Mouse (Mus musculus) heart, embryonic 10.5 days (tissue): ENCODE measurements around the gene Tns3. TPM values are rescaled to one million over a fixed set of nuclear protein-coding genes. Genes with fewer than 3 reads are reported as not detected.
A peak's percentile ranks its signal among the peaks of the same experiment; 100 is the strongest.
"Not testable (repeated sequence)": the region's sequence is repeated elsewhere in the genome, so short reads cannot be mapped to it uniquely, and the experiment has no call there.

Experiments
- DNase-seq: peaks from one replicate; pipeline ENCODE4 v3.0.0-alpha.2; 2017; ENCODE audit warnings: low spot score
- H3K27ac ChIP-seq: fragments of 300-500 bp; sonication (generic); 2 replicates; pipeline ENCODE4 v1.5.1; 2016; ENCODE audit warnings: mild to moderate bottlenecking
- H3K27me3 ChIP-seq: fragments of 300-500 bp; sonication (generic); 2 replicates; pipeline ENCODE4 v1.6.1; 2016; ENCODE audit warnings: mild to moderate bottlenecking; ENCODE audit not compliant: poor library complexity, insufficient read depth, severe bottlenecking
- H3K36me3 ChIP-seq: fragments of 300-500 bp; sonication (generic); 2 replicates; pipeline ENCODE4 v1.6.1; 2016; ENCODE audit warnings: mild to moderate bottlenecking, moderate library complexity
- H3K4me1 ChIP-seq: fragments of 300-500 bp; sonication (generic); 2 replicates; pipeline ENCODE4 v1.6.1; 2016; ENCODE audit warnings: mild to moderate bottlenecking
- H3K4me3 ChIP-seq: fragments of 300-500 bp; sonication (generic); 2 replicates; pipeline ENCODE4 v1.5.1; 2016; ENCODE audit warnings: mild to moderate bottlenecking, moderate library complexity
- H3K9me3 ChIP-seq: fragments of 300-500 bp; sonication (generic); 2 replicates; pipeline ENCODE4 v1.6.1; 2016; ENCODE audit warnings: mild to moderate bottlenecking, moderate library complexity
- WGBS: fragments of 180-500 bp; shearing (Covaris S2); methylation state at CpG from one replicate; pipeline ENCODE4 v1.1.7; 2016; 5-methylcytosine and 5-hydroxymethylcytosine counted together
- polyA plus RNA-seq: library from polyadenylated mRNA; unstranded; fragments of >200 nt; fragmentation: Nextera tagmentation; extraction: Ambion mirVana; gene quantifications from 2 replicates; pipeline ENCODE4 v1.2.1, GENCODE M21; 2016

The Tns3 gene
- polyA plus RNA-seq, 1 experiment from 2014 or later, result 17.0 TPM

DNA sequence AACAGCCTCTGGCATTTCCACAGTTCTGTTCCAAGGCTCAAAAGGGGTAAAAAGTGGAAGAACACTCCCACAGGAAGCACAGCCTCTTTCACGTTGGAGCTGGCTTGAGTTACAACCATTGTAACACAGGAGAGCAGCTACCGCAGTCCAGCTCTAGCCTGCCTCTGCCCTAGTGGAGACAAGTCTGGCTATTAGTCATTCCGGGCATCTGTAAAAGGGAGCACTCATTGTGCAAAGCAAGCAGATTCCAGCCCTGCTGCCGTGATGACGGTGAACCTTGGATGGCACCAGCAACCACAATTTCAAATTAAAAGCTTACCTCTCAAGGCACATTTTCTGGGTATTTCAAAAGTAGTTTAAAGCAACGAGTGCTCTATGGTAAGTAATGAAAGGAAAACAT is 120.0 kb downstream of the Tns3 start:
- Histone ChIP-seq H3K27ac (no peak overlapping the region), H3K27me3 (no peaks in the 10 kb centered on the region), H3K36me3 (peaks cover 12% of the 10 kb centered on the region), H3K9me3 (no peaks in the 10 kb centered on the region), H3K4me1 (peaks cover 17% of the 10 kb centered on the region), H3K4me3 (no peak overlapping the region)
- DNase-seq, result no peak
- 64% methylated on average over 6 of the region's 6 CpGs for WGBS

DNA sequence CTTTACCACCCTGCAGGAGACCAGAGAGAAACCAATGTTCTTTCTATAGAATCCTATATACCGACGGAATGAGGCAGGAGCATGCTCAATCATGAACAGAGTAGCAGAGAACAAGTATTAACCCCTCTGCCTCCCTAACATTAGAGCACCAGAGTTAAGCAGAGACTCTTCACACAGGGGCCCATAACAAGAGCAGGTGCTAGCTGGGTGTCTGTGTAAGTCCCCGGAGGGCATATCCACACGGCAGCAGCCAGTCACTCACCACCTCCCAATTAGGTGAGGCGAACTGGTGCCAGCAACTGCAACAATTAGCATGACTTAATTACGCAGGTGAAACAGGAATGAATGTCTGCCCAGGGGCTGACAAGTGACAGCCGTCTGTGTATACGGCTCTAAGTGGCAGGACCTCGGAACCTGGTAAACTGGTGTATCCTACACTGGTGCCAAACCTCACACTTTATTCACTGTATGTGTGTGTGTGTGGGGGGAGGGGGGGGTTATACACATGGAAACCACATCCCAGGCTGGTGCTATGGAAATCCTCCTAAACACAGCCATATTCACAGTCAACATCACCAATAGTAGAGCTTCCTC is 123.0 kb downstream of the Tns3 start:
- Histone ChIP-seq H3K4me1 (peaks cover 3% of the 10 kb centered on the region; the same call in 1 of the 2 replicates), H3K4me3 (no peak overlapping the region), H3K27ac (no peak overlapping the region), H3K9me3 (no peaks in the 10 kb centered on the region), H3K36me3 (peaks cover 3% of the 10 kb centered on the region; the same call in 1 of the 2 replicates), H3K27me3 (no peaks in the 10 kb centered on the region)
- WGBS, result 77% methylated on average over 9 of the region's 9 CpGs
- no peak for DNase-seq

DNA sequence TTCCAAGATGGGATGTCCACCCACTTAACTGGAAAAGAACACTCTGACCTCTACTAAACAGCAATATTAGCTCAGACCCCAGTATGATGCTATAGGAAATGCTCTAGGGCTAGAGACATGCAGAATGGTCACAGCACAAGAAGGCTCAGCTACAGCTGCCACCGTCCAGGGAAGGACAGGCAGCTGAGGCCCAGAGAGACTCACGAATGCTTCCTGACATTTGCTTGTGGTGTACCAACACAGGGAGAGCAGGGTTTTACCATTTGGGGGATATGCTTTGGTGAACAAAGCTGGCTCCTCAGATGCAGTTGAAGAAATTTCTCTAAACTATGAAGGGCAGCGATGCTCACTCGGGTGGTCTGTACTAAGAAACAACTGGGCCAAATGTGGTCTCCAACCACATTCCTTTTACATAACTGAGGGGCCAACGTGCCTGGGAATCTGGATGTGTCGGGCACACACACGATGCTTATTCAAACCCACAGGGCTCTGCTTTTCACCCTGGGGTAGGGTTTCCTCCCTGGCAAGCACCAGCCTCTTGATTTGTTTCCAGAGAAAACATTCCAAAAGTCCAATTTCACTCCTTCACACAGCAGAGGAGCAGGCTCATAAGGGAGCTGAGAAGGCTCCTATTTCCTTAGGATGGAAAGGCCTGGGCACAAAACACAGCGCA is 124.6 kb downstream of the Tns3 start:
- H3K27me3 ChIP-seq, result no peaks in the 10 kb centered on the region
- H3K9me3 ChIP-seq, result no peaks in the 10 kb centered on the region
- 60% methylated on average over 8 of the region's 8 CpGs for WGBS
- no peak overlapping the region for H3K27ac ChIP-seq
- no peak overlapping the region for H3K4me3 ChIP-seq
- peaks cover 3% of the 10 kb centered on the region; the same call in 1 of the 2 replicates for H3K4me1 ChIP-seq
- no peak for DNase-seq
- H3K36me3 ChIP-seq, result no peaks in the 10 kb centered on the region

DNA sequence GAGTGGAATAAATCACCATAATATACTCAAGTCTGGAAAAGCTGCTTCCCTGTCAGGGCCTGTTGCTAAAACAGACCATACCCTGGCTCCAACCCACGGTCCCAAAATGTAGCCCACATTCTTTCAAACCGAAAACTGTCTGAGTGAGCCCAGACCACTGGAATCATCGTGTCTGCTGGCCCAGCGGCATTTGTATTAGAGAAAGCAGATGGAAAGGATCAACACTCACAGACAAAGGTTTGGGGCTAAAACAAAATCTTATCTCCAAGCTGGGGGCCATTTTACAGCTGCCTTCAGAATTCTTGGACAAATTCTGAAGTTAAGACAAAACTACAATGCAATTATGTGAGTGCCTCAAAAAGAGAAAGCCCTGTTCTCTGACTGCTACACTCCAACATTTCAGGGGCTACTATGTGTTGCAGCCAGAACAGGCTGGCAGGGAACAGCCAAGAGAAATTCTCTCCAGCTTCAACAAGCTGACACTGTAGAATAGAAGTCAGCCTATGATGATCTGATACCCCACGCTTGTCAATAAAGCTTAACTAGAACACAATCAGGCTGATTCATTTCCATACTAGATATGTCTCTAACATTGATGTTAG is 127.2 kb downstream of the Tns3 start:
- Histone ChIP-seq H3K27ac (no peak overlapping the region), H3K27me3 (no peaks in the 10 kb centered on the region), H3K9me3 (no peaks in the 10 kb centered on the region), H3K4me1 (peaks cover 3% of the 10 kb centered on the region; the same call in 1 of the 2 replicates), H3K36me3 (peaks cover 3% of the 10 kb centered on the region; the same call in 1 of the 2 replicates), H3K4me3 (no peak overlapping the region)
- no peak for DNase-seq
- 67% methylated on average over 5 of the region's 5 CpGs for WGBS

DNA sequence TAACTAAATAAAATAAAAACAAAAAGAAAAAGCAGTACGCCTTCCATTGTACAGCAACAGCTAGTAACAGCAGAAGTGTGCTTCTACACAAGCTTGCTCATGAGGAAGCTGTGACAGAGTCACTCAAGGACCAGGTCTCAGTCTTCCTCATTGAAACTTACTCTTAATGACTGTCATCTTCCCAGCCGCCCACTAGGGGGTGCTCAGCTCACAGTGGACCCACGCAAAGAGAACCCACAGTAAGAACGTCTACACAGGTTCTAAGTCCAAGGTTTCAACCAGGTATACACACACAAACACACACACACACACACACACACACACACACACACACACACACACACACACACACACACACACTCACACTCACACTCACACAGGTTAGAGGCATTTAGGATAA is 129.4 kb downstream of the Tns3 start:
- 15% methylated on average over 4 of the region's 4 CpGs for WGBS
- DNase-seq, result no peak
- Histone ChIP-seq H3K27ac (no peak overlapping the region), H3K27me3 (no peaks in the 10 kb centered on the region), H3K36me3 (peaks cover 11% of the 10 kb centered on the region), H3K4me3 (no peak overlapping the region), H3K9me3 (no peaks in the 10 kb centered on the region), H3K4me1 (peaks cover 3% of the 10 kb centered on the region; the same call in 1 of the 2 replicates)

DNA sequence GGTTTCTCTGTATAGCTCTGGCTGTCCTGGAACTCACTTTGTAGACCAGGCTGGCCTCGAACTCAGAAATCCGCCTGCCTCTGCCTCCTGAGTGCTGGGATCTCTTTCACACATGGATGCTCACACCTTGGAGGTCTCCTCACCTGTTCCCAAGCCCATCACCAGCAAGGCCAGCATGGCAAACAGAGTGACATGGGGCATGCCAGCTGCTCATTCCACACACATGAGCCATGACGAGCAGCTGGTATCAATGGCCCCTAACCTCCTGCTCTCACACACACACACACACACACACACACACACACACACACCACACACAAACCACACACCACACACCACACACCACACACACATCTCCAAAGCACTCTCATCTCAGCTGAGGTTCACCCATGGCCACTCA is 131.6 kb downstream of the Tns3 start:
- WGBS, result 80% methylated on average over 3 of the region's 3 CpGs
- not testable (repeated sequence) for H3K27ac ChIP-seq, H3K4me1 ChIP-seq, H3K9me3 ChIP-seq, H3K27me3 ChIP-seq, DNase-seq, H3K4me3 ChIP-seq
- H3K36me3 ChIP-seq, result peaks cover 17% of the 10 kb centered on the region

DNA sequence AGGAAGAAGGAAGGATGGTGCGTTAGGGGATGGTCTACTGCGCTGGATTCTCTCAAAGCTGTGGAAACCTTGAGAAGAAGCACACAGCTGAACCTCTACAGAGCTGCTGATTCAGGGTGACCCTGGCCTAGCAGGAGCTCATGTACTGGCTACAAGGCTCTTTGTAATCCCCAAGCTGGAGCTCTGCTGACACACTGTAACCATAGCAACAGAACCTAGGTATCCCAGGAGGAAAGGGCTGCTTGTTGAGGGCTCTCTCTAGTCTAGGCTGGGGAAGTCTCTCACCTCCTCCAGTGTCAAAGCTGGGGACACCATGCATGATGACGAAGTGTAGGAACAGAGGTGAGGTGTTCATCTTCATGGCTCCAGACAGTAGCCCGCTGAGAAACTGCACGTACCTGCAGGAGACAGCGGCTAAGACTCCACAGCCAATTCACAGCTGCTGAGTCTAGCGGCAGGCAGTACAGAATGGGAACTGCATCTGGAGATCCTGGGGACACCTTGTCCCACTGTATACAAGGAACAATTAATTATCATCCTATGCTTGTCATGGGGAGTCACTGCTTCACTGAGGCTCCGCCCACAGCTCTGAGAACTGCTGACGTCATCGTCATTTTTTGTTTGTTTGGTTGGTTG is 132.1 kb downstream of the Tns3 start:
- Histone ChIP-seq H3K4me1 (no peaks in the 10 kb centered on the region; the same call in 1 of the 2 replicates), H3K36me3 (peaks cover 17% of the 10 kb centered on the region), H3K27ac (no peak overlapping the region), H3K9me3 (no peaks in the 10 kb centered on the region), H3K4me3 (no peak overlapping the region), H3K27me3 (no peaks in the 10 kb centered on the region)
- DNase-seq, result no peak
- 81% methylated on average over 10 of the region's 10 CpGs for WGBS

DNA sequence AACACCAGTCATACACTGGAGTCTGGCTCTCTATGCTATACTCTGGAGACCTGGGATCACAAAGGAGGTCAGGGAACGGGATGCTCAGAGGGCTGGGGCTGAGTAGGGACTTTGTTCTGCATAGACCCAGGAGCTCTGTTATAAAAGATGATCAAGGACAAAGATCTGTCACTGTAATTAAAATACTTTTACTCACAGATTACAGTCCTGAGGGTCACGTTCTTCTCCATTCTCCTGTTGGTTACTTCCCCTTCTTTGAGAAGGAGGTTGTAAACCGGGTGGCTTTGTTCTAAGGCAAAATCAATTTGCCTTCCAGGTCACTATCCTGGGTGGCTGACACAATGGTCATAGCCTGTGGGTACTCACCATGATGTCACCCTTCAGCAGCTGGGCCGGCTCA is 133.8 kb downstream of the Tns3 start:
- Histone ChIP-seq H3K27me3 (no peaks in the 10 kb centered on the region), H3K27ac (no peak overlapping the region), H3K36me3 (peaks cover 17% of the 10 kb centered on the region), H3K9me3 (no peaks in the 10 kb centered on the region), H3K4me3 (no peak overlapping the region), H3K4me1 (peaks cover 15% of the 10 kb centered on the region)
- 84% methylated on average over 4 of the region's 4 CpGs for WGBS
- no peak for DNase-seq

DNA sequence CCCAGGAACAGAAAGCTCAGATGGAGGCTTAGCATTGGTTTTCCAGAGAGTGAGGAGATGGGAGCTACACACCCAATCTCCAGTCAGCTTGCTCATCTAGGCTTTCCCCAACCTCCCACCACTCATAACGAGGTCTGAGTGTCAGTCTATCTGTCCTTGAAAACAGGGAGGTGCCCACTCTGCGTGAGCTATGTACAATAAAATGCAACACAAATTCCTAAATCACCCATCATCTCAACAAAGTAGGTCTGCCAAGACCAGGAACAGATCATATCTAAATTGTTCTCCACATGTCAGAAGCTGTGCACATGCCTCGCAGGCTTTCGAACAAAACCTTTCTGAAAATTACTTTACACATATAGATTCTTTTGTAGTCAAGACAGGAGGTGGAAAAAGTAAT is 134.3 kb downstream of the Tns3 start:
- no peak overlapping the region for H3K4me3 ChIP-seq
- WGBS, result 84% methylated on average over 4 of the region's 4 CpGs
- DNase-seq, result no peak
- H3K9me3 ChIP-seq, result no peaks in the 10 kb centered on the region
- peaks cover 17% of the 10 kb centered on the region for H3K36me3 ChIP-seq
- H3K4me1 ChIP-seq, result peaks cover 15% of the 10 kb centered on the region
- H3K27ac ChIP-seq, result no peak overlapping the region
- no peaks in the 10 kb centered on the region for H3K27me3 ChIP-seq

DNA sequence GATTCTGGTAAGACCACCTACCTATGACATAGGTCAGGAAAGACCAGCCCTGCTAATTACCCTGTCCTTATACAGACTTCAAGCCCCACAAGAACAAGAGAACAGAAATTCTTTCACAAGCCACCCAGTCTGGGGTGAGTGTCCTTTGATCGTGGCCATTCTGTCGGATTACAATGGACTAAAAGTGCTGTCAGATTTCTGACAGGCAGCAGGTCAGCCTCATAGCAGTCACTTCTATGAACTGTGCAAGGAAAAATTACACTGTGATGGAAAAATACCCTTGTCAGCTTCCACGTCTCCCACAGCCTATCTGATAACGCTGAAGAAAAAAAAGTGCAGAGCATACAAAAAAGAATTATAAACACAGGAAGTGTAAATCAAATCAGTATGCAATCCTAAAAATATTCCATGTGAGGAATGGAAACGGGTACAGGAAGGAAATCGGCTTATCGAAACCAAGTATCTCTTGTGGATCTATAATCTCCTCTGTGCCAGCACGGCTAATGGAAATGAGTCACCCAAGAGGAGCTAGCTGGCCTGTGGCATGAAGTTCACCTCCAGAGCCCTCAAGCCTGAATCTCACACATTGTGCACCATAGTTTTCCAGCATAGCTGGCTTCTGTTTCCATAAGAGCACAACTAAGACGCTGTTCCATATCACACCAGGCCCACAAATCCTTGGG is 138.7 kb downstream of the Tns3 start:
- DNase-seq, result no peak
- H3K27ac ChIP-seq, result peak overlapping the region; percentile 59; the same call in 1 of the 2 replicates
- no peaks in the 10 kb centered on the region for H3K27me3 ChIP-seq
- WGBS, result 65% methylated on average over 9 of the region's 9 CpGs
- H3K9me3 ChIP-seq, result no peaks in the 10 kb centered on the region
- H3K4me1 ChIP-seq, result peaks cover 27% of the 10 kb centered on the region
- no peak overlapping the region for H3K4me3 ChIP-seq
- H3K36me3 ChIP-seq, result peaks cover 12% of the 10 kb centered on the region; the same call in 1 of the 2 replicates

DNA sequence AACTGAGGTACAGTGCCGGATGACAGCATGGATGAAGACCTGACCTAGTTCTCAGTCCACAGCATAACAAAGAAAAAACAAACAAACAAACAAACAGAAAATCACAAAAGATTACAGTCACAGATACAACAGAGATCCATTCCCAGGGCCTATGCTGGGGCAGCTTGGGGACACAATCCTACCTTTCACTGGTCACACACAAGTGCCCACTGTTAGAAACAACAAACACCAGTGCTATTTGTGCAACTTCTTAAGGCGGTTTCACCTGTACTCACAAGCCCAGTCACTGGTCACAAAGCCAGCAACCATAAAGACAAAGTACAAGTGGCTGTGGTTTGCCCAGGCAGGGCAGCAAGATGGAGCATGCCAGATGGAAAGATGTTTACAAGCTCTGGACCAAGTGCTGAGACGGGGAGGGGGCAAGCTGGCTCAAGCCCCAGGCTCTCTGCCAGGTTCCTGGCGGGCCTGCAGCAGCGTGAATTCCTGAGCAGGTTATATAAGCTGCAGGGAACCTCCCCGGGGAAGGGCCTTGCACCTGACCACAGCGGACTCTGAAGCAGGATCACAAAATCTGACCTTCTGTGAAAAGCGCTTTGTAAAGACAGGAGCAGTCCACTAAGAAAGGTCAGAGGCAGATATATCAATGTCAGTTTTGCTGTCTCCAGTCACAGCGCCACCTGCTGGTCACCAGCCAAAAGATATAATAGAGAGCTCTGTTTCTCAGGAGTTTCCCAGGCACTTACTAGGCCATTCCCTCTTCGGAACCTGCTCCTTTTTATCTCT is 140.8 kb downstream of the Tns3 start:
- H3K9me3 ChIP-seq, result no peaks in the 10 kb centered on the region
- H3K4me1 ChIP-seq, result peaks cover 31% of the 10 kb centered on the region
- H3K4me3 ChIP-seq, result no peak overlapping the region
- H3K36me3 ChIP-seq, result peaks cover 18% of the 10 kb centered on the region
- no peaks in the 10 kb centered on the region for H3K27me3 ChIP-seq
- H3K27ac ChIP-seq, result peak overlapping the region; percentile 29; the same call in 1 of the 2 replicates
- WGBS, result 39% methylated on average over 10 of the region's 10 CpGs
- no peak for DNase-seq
